Mouse (Mus musculus) left cerebral cortex, adult 8-10 months (tissue): ENCODE data around the gene Rbms3. TPM values are rescaled to one million over a fixed set of nuclear protein-coding genes. Genes with fewer than 3 reads are reported as not detected.
A peak's percentile ranks its signal among the peaks of the same experiment; 100 is the strongest.

Source experiments
- DNase-seq, 2 experiments: peaks; one replicate each; pipeline ENCODE4 v3.0.0; 2022; ENCODE audit warnings: low spot score in 2 of 2
- total RNA-seq, 4 experiments: library from RNA; stranded (reverse); gene quantifications; 2 replicates each; pipeline ENCODE4 v1.2.4; 2022

Rbms3 gene
- total RNA-seq, 4 experiments from 2014 or later, result 12.4 to 18.1 (median 13.6) TPM

DNA sequence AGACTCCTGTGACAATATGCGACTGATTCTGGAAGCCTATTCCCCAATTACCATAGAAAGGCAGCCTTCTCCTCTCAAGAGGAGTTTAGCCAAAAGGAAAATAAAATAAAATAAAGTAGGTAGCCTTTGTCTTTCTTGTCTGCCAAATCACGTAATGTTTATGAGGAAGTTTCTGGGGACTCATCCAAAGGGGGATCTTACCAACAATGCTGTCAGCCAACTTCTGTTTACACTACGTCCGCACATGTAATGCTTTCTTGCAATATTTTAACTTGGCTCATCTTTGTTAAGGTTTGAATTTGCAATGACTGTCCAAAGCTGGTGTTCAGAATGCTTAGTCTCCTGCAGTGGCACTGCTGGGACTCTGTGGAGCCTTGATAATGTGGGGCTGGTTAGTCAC is 1086.9 kb downstream of the Rbms3 start:
- no peak for DNase-seq

DNA sequence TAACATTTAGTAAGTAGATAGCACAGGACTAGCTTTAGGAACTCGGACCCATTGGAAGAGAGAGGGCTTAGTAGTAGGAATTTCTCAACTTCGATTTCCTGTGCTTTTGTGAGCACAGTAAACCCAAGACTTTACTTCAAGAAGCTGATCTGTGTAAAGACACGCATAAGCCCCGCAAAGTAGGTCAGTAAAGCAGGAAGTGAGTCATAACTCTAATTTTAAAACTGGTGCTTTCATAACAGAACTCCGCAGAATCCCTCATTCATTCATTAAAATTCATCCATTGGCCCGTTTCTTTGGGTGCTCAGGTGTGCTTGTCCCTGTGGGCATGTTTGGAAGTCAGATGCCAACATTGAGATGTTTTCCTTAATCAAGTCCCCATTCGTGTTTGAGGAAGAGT is 1087.7 kb downstream of the Rbms3 start:
- DNase-seq, result peak in 1 of 2 experiments; percentile 4

DNA sequence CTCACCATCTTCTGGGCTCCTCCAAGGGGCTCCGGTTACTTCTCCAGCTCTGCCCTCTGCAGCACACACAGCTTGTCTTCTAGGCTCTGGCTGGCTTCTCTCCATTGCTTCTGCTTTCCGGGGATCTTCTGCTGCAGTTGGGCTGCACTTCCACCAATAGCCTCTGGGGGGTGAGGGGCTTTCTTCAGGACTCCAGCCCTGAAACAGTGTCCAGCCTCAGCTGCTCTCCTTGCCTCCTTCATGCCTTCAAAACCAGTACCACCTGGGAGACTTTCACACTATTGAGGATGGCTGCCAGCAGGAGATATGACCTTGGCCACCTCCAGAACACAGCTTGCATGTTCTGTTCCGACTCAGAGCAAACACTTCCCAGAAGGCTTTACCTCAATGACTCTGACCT is 1094.0 kb downstream of the Rbms3 start:
- DNase-seq, result no peak

DNA sequence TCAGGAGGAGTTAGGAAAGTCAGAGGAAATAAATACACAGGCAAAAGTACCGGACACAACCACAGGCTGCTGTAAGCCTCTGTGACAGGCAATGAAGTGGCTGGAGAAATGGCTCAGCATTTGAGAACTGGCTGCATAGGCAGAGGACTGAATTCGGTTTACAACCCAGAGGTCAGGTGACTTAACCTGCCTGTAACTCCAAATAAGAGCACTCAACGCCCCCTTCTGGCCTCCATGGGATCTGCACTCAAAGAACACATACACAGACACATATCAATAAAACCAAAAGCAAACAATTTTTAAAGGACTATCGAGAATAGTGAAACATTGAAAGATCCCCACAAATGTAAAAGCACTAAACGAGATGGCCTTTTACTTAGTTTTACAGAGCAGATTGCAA is 1096.3 kb downstream of the Rbms3 start:
- no peak for DNase-seq

DNA sequence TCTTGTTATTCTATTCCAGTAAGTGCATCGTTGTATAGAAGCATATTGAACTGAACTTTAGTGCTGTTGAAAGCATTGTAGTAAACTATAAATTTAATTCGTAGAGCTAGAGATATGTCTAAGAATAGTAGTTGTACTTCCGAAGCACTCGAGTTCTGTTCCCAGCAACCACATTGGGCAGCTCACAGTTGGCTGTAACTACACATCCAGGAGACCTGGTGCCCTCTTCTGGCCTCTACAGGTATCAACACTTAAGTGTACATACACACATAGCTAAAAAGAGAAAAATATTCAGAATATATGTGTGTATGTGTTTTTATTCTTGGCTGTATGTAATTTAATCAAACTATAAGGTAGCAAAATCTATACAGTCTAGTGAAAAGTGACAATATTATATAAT is 1098.6 kb downstream of the Rbms3 start:
- DNase-seq, result no peak

DNA sequence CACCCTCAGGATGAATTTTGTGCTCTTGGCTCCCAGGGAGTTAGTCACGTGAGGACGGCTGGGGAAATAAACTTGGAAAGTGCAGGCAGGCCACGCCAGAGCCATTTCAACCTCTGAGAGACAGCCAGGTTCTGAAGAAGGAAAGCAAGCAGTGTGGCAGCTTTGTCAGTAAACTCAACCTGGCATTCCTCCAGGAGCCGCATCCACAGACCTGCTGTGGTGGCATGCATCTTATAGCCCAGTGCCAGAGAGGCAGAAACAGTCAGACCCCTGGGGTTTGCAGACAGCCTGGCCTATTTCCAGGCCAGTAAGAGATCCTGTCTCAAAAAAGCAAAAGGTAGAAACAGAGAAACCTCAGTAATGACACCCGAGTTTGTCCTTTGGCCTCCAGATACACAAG is 1105.3 kb downstream of the Rbms3 start:
- DNase-seq, result no peak
